Mouse (Mus musculus): ENCODE data around the gene Shroom3.

DNA sequence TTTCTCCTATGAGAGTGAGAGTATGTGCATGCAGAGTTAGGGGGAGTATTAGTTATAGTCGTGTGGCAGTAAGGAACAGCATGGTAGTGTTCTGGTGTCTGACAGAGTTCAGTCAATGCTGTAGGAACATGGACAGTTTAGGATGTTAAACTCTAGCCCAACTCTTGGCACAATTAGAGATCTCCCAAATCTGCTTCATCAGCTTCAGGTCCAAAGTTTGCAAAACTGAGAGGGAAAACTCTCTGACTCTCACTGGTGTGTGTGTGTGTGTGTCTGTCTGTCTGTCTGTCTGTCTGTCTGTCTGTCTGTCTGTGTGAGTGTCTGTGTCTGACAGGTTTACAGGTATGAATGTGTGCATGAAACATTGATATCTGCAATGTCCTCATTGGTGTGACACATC, 147.2 kb downstream of the Shroom3 start:
- TF ChIP-seq CTCF (IDR thresholded peaks at IDR 0.05; ENCODE audit: control insufficient read depth, insufficient read depth, insufficient read length) = no peak
- no peak for TF ChIP-seq USF1 (IDR thresholded peaks at IDR 0.05; ENCODE audit: low read depth)
- no peak for TF ChIP-seq FOSL1 (IDR thresholded peaks at IDR 0.05; ENCODE audit: insufficient read depth, low read length, poor library complexity, severe bottlenecking)
- TF ChIP-seq MAX (IDR thresholded peaks at IDR 0.05) = no peak
- TF ChIP-seq MYOG (IDR thresholded peaks at IDR 0.05; ENCODE audit: control insufficient read depth, extremely low read depth, insufficient read length) = no peak
- TF ChIP-seq MYOD1 (IDR thresholded peaks at IDR 0.05; ENCODE audit: control insufficient read depth, insufficient read length, low read depth) = no peak
